Mouse (Mus musculus) thymus, postnatal 4 days (tissue): ENCODE results near the gene Cnn2.
"Not testable (repeated sequence)": the region's sequence is repeated elsewhere in the genome, so short reads cannot be mapped to it uniquely, and the experiment has no call there.

ENCODE experiments used
- DNase-seq: peaks from one replicate; pipeline ENCODE4 v3.0.0; 2021

Gene Cnn2

GRCm38 (mm10) chr10:80020603-80021319, 32.4 kb downstream of the Cnn2 start:
- DNase-seq, result peak; percentile 50

DNA sequence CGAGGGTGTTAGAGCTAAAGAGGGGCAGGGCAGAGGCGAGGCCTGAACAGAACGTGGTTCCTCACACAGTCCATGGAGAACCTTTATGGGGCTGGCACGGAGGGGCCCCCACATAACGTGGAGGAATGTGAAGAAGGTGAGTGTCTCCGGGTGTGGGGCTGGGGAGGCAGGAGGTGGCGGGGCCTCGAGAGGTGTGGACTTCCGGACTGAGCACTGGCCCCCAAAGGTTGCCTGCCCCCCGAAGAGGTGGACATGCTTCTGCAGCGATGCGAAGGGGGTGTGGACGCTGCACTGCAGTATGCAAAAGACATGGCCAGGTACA, 32.9 kb downstream of the Cnn2 start:
- peak; percentile 44 for DNase-seq

DNA sequence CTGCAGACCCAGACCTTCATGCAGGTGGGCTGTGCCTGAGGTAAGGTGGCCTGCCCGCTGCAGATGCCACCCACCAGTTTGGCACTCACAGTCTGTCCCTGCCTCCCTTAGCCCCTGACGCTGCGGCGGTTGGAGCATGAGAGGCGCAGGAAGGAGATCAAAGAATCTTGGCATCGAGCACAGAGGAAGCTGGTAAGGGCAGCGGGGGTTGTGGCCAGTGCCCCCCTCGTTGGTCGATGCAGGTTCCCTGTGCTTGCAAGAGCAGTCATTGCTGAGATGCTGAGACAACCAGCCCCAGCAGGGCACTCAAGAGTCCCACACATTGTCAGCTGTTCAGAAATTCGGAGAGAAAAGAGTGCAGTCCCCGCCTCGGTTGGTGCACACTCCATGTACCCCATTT, 33.8 kb downstream of the Cnn2 start:
- DNase-seq, result peak; percentile 60

- DNase-seq, result no peak
Measured at GRCm38 (mm10) chr10:80022806-80023205, 34.4 kb downstream of the Cnn2 start.

GRCm38 (mm10) chr10:80023758-80024157, 35.4 kb downstream of the Cnn2 start:
- DNase-seq, result no peak

GRCm38 (mm10) chr10:80024229-80025043, 36.1 kb downstream of the Cnn2 start:
- peak; percentile 76 for DNase-seq

DNA sequence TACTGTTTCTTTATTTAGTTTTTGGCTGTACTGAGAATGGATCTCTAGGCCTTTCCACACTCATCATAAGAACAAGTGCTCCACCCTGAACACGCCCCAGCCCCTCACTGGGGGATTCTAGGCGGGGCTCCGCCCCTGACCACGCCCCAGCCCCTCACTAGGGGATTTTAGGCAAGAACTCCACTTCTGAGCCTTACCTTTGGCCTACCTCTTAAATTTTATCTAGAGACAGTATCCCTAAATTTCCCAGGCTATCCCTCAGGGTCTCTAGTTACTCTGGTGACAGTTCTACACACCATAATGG, 36.6 kb downstream of the Cnn2 start:
- peak; percentile 63 for DNase-seq

GRCm38 (mm10) chr10:80025463-80025862, 37.1 kb downstream of the Cnn2 start:
- no peak for DNase-seq

DNA sequence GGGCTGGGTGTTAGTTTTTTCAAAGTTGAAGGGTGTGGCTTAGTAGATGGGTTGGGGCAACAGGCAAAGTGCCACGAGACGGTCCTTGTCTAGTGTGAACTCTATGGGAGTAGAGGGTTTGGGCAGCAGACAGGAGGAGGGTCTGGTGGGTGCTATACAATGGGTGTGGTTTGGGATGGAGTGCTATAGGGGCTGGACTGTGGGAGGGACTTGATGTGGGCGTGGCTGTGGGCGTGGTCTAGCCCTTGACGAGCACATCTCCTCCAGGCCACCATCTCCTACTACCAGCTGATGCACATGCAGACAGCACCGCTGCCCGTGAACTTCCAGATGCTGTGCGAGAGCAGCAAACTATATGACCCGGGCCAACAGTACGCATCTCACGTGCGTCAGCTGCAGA, 37.5 kb downstream of the Cnn2 start:
- peak; percentile 79 for DNase-seq

GRCm38 (mm10) chr10:80027681-80028520, 39.5 kb downstream of the Cnn2 start:
- no peak for DNase-seq

DNA sequence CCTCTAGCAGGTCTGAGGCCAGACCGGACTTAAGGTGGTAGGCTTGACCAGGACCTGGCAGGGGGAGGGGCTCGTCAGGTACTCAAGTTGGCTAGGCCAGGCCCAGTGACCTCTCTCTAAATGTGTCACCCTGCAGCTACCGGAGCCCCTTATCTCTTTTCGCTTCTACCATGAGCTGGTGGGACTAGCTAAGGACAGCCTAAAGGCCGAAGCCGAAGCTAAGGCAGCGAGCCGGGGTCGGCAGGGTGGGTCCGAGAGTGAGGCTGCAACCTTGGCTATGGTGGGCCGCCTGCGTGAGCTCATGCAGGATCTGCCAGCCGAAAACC, 40.1 kb downstream of the Cnn2 start:
- no peak for DNase-seq

DNA sequence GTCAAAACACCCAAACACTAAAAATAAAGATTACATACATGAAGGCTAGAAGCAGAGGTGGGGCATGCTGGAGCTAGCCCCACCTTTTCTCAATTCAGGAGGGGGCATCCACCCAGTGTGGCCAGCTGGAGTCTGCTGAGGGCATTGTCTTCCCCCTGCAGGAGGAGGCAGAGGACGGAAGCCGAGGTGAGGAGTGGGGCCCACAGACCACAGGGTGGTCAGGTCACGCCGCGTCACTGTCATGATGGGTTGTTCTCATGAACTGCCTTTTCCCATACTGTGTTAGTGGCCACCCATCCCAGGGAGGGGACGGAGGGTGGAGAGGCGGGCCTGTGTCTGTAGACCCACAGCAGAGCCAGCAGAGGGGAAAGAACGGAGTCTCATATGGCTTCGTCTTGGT, 41.8 kb downstream of the Cnn2 start:
- no peak for DNase-seq

GRCm38 (mm10) chr10:80030736-80031135, 42.4 kb downstream of the Cnn2 start:
- no peak for DNase-seq

GRCm38 (mm10) chr10:80032799-80033480, 44.6 kb downstream of the Cnn2 start:
- DNase-seq, result no peak

DNA sequence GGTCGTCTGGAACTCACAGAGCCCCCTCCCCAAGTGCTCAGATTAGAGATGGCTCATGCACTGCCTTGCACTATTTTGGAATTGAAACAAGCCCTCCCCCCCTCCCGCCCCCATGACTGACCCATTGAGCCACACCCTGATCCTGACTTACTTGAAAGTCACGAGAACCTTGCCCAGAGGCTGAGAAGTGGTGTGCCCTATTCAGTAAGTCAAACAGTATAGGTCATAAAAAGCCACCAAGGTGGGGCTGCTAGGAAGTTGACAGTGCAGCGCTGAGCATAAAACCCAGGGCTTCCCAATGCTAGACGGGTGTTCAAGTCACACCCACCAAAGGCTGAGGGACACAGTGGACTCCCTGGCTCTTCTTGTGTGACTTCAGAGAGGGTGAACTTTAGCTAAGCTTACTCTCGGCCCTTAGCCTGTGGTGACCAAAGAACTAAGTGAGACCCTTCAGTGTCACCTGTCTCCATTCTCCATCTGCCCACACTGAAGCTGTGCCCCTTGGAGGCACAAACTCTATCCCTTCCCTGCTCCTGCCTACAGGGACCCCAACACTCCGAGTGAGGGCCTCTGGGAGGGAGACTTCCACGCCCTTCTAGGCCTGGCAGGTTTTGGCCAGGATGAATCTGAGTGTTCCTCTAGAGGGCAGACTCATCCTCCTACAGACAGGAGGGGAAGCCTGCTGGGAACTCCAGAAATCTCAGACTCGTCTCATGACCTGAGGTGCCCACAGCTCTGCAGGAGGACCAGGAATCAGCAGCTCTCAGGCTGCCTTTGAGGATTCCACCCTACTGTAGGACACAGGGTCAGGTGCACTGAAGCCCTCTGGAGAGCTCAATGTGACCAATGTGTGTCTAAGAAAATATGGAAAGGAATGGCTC, 45.4 kb downstream of the Cnn2 start:
- peak; percentile 38 for DNase-seq

GRCm38 (mm10) chr10:80035148-80035547, 46.8 kb downstream of the Cnn2 start:
- DNase-seq, result peak; percentile 8

GRCm38 (mm10) chr10:80035686-80036085, 47.3 kb downstream of the Cnn2 start:
- no peak for DNase-seq

DNA sequence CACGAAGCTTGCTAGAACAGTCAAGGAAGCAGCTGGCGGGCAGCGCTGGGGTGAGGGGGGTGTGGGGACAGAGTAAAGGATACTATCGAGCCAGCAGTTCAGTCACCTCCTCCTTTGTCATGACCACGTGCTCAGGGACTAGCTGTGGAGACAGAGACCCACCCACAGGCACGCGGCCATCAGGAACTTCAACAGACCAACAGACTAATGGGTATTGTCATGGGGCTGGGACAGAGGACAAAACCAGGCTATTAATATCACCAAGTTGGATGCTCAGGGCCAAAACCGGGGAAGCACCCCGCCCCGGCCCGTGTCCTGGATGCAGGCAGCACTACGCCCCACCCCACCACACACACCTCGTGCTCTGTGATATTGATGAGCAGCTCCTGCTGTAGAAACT, 48.4 kb downstream of the Cnn2 start:
- no peak for DNase-seq

DNA sequence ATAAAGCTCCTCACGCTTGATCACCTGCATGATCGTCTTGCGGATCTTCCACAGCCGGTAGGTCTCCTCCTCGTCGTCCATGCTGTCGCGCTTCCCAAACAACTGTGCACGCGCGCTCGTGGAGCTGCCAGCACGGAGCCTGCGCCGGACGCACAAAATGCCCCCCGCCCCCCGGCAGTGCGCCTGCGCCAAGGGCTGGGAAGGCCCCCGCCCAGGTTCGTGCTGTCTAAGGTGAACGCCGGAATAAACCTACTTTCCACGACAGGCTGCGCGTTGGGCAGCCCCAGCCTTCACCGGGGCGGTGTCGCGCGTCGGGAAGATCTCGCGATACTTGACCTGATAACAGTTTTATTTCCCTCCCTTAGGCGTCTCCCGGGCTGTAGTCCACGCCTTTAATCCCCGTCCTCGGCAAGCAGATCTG, 51.2 kb downstream of the Cnn2 start, which contains the start of gene Polr2e:
Gene Polr2e, minus strand, starts transcription at position 237 of the 421 bp plus-strand sequence.
- peak; percentile 95 for DNase-seq

- not testable (repeated sequence) for DNase-seq
Measured at GRCm38 (mm10) chr10:80041409-80042060, 53.2 kb downstream of the Cnn2 start.

GRCm38 (mm10) chr10:80044087-80044486, 55.7 kb downstream of the Cnn2 start:
- DNase-seq, result no peak

GRCm38 (mm10) chr10:80045364-80045763, 57.0 kb downstream of the Cnn2 start:
- DNase-seq, result not testable (repeated sequence)
